In genomic region chr15:80013256-80014030, GRCm38 (mm10) we compare ENCODE assay signal across 8 mouse cellular contexts. TPM values are rescaled to one million over a fixed set of nuclear protein-coding genes. Genes with fewer than 3 reads are reported as not detected.
DNase-seq lines count a peak whose midpoint lies in the region; ATAC-seq and TF ChIP-seq lines count a peak whose summit lies in the region.

No protein-coding gene starts in this region.

- 2% methylated on average over 28 of the region's 36 CpGs for WGBS in lung, embryonic 14.5 days
- 1% methylated on average over 36 of the region's 36 CpGs for WGBS in embryonic facial prominence, embryonic 10.5 days
- WGBS in hindbrain, embryonic 14.5 days = 1% methylated on average over 32 of the region's 36 CpGs
- WGBS in liver, embryonic 11.5 days = under 1% methylated on average over 32 of the region's 36 CpGs
- WGBS in stomach, embryonic 15.5 days = 1% methylated on average over 32 of the region's 36 CpGs

- no peaks in the 10 kb centered on the region for H3K36me3 ChIP-seq in lung, embryonic 14.5 days (ENCODE audit: insufficient read depth)
- no peaks in the 10 kb centered on the region for H3K36me3 ChIP-seq in embryonic facial prominence, embryonic 10.5 days (replicated peaks)
- H3K36me3 ChIP-seq in hindbrain, embryonic 14.5 days (replicated peaks; ENCODE audit: control insufficient read depth, insufficient read depth) = no peaks in the 10 kb centered on the region
- H3K36me3 ChIP-seq in liver, embryonic 11.5 days (ENCODE audit: control insufficient read depth, insufficient read depth, low read length) = no peaks in the 10 kb centered on the region
- no peaks in the 10 kb centered on the region for H3K36me3 ChIP-seq in stomach, embryonic 15.5 days

- no peak for DNase-seq in lung, embryonic 14.5 days
- no peak for DNase-seq in lung, postnatal 25 days (ENCODE audit: low spot score)
- peak; percentile 55 for DNase-seq in embryonic facial prominence, embryonic 10.5 days (ENCODE audit: low spot score)
- DNase-seq in hindbrain, embryonic 14.5 days (ENCODE audit: low spot score) = no peak
- DNase-seq in liver, embryonic 11.5 days (ENCODE audit: low spot score) = peak; percentile 51
- no peak for DNase-seq in ovary, postnatal 10 days (ENCODE audit: low spot score)
- DNase-seq in spleen, postnatal 4 days (ENCODE audit: low spot score in 2 of 2) = no peak

- peak overlapping the region; percentile 75 for H3K9ac ChIP-seq in lung, embryonic 14.5 days
- peak overlapping the region; percentile 87 for H3K9ac ChIP-seq in hindbrain, embryonic 14.5 days
- H3K9ac ChIP-seq in liver, embryonic 11.5 days (ENCODE audit: low read depth, low read length) = peak overlapping the region; percentile 65
- H3K9ac ChIP-seq in stomach, embryonic 15.5 days = peak overlapping the region; percentile 47

- H3K4me2 ChIP-seq in lung, embryonic 14.5 days = peak overlapping the region; percentile 94
- peak overlapping the region; percentile 95 for H3K4me2 ChIP-seq in hindbrain, embryonic 14.5 days (replicated peaks)
- peak overlapping the region; percentile 85 for H3K4me2 ChIP-seq in liver, embryonic 11.5 days
- peak overlapping the region; percentile 96 for H3K4me2 ChIP-seq in stomach, embryonic 15.5 days

- peak; percentile 3; the same call in 1 of the 2 replicates for ATAC-seq in lung, embryonic 14.5 days (ENCODE audit: insufficient read depth)
- no peak for ATAC-seq in hindbrain, embryonic 14.5 days (ENCODE audit: low FRiP score)
- ATAC-seq in liver, embryonic 11.5 days (replicated peaks; ENCODE audit: low FRiP score) = no peak
- ATAC-seq in stomach, embryonic 15.5 days (ENCODE audit: insufficient read depth, low FRiP score, low read depth) = peak; percentile 47

- peaks cover 4% of the 10 kb centered on the region; the same call in 1 of the 2 replicates for H3K4me1 ChIP-seq in lung, embryonic 14.5 days (ENCODE audit: insufficient read depth)
- H3K4me1 ChIP-seq in embryonic facial prominence, embryonic 10.5 days = peaks cover 47% of the 10 kb centered on the region
- peaks cover 21% of the 10 kb centered on the region for H3K4me1 ChIP-seq in hindbrain, embryonic 14.5 days (replicated peaks; ENCODE audit: control insufficient read depth, insufficient read depth, low read length)
- peaks cover 26% of the 10 kb centered on the region for H3K4me1 ChIP-seq in liver, embryonic 11.5 days (replicated peaks; ENCODE audit: control insufficient read depth, insufficient read depth, low read length)
- H3K4me1 ChIP-seq in stomach, embryonic 15.5 days = peaks cover 33% of the 10 kb centered on the region

- peaks cover 61% of the 10 kb centered on the region for H3K27me3 ChIP-seq in lung, embryonic 14.5 days (ENCODE audit: insufficient read depth, low read length)
- peaks cover 94% of the 10 kb centered on the region for H3K27me3 ChIP-seq in embryonic facial prominence, embryonic 10.5 days (replicated peaks; ENCODE audit: low read depth, poor library complexity, severe bottlenecking)
- peaks cover 53% of the 10 kb centered on the region for H3K27me3 ChIP-seq in hindbrain, embryonic 14.5 days (ENCODE audit: control insufficient read depth, insufficient read depth, low read length)
- peaks cover 59% of the 10 kb centered on the region for H3K27me3 ChIP-seq in liver, embryonic 11.5 days (replicated peaks; ENCODE audit: control insufficient read depth, insufficient read depth, low read length)
- peaks cover 53% of the 10 kb centered on the region for H3K27me3 ChIP-seq in stomach, embryonic 15.5 days (replicated peaks)

- H3K27ac ChIP-seq in lung, embryonic 14.5 days (ENCODE audit: low read depth) = peak overlapping the region; percentile 76; the same call in 1 of the 2 replicates
- peak overlapping the region; percentile 84 for H3K27ac ChIP-seq in embryonic facial prominence, embryonic 10.5 days (replicated peaks)
- H3K27ac ChIP-seq in hindbrain, embryonic 14.5 days = peak overlapping the region; percentile 77
- H3K27ac ChIP-seq in liver, embryonic 11.5 days (ENCODE audit: low read depth, low read length) = peak overlapping the region; percentile 33; the same call in 1 of the 2 replicates
- peak overlapping the region; percentile 79 for H3K27ac ChIP-seq in stomach, embryonic 15.5 days

- no peak for TF ChIP-seq CTCF in lung, embryonic 14.5 days (IDR thresholded peaks at IDR 0.05; ENCODE audit: low read depth)

- H3K9me3 ChIP-seq in lung, embryonic 14.5 days (ENCODE audit: low read depth, low read length) = no peaks in the 10 kb centered on the region
- H3K9me3 ChIP-seq in embryonic facial prominence, embryonic 10.5 days = no peaks in the 10 kb centered on the region
- H3K9me3 ChIP-seq in hindbrain, embryonic 14.5 days (ENCODE audit: control insufficient read depth, low read length) = no peaks in the 10 kb centered on the region
- no peaks in the 10 kb centered on the region for H3K9me3 ChIP-seq in liver, embryonic 11.5 days (ENCODE audit: control insufficient read depth, low read length)
- no peaks in the 10 kb centered on the region for H3K9me3 ChIP-seq in stomach, embryonic 15.5 days

- peak overlapping the region; percentile 59 for H3K4me3 ChIP-seq in lung, embryonic 14.5 days (ENCODE audit: low read depth, low read length)
- H3K4me3 ChIP-seq in embryonic facial prominence, embryonic 10.5 days = peak overlapping the region; percentile 72
- H3K4me3 ChIP-seq in hindbrain, embryonic 14.5 days (replicated peaks; ENCODE audit: low read length) = peak overlapping the region; percentile 81
- H3K4me3 ChIP-seq in liver, embryonic 11.5 days (ENCODE audit: low read depth, low read length) = peak overlapping the region; percentile 62
- peak overlapping the region; percentile 61 for H3K4me3 ChIP-seq in stomach, embryonic 15.5 days (replicated peaks)

RNA-seq across cellular contexts. Expression of gene Pdgfb, which starts 1.3 kb away (rescaled TPM):
- 11.6 and 13.0 TPM in 2 replicates for polyA plus RNA-seq in lung, embryonic 14.5 days (2014; fragmentation: Nextera tagmentation; extraction: Ambion mirVana)
- polyA plus RNA-seq in embryonic facial prominence, embryonic 10.5 days (2016; fragmentation: Nextera tagmentation; extraction: Ambion mirVana) = 1.4 and 1.6 TPM in 2 replicates
- 7.3 and 7.5 TPM in 2 replicates for polyA plus RNA-seq in hindbrain, embryonic 14.5 days (2014; fragmentation: Nextera tagmentation; extraction: Ambion mirVana)
- polyA plus RNA-seq in liver, embryonic 11.5 days (2014; fragmentation: Nextera tagmentation; extraction: Ambion mirVana) = 2.4 and 2.7 TPM in 2 replicates
- polyA plus RNA-seq in stomach, embryonic 15.5 days (2015; fragmentation: Nextera tagmentation; extraction: Ambion mirVana) = 4.7 and 4.8 TPM in 2 replicates

RNA-seq across cellular contexts. Expression of gene Cbx7, which starts 42.5 kb away (rescaled TPM):
- 2.3 TPM in 2 replicates for polyA plus RNA-seq in lung, embryonic 14.5 days (2014; fragmentation: Nextera tagmentation; extraction: Ambion mirVana)
- polyA plus RNA-seq in embryonic facial prominence, embryonic 10.5 days (2016; fragmentation: Nextera tagmentation; extraction: Ambion mirVana) = 2.1 and 2.4 TPM in 2 replicates
- polyA plus RNA-seq in hindbrain, embryonic 14.5 days (2014; fragmentation: Nextera tagmentation; extraction: Ambion mirVana) = 3.2 and 4.0 TPM in 2 replicates
- polyA plus RNA-seq in liver, embryonic 11.5 days (2014; fragmentation: Nextera tagmentation; extraction: Ambion mirVana) = 2.5 TPM in 2 replicates
- 4.9 and 5.6 TPM in 2 replicates for polyA plus RNA-seq in stomach, embryonic 15.5 days (2015; fragmentation: Nextera tagmentation; extraction: Ambion mirVana)

Comparison
In these comparisons a context has a peak if more than half of its experiments do, and no peak if none do; other contexts are left out.
1. ATAC-seq: peak in lung, embryonic 14.5 days (single experiment) and stomach, embryonic 15.5 days (single experiment); none in hindbrain, embryonic 14.5 days (single experiment) and liver, embryonic 11.5 days (single experiment).
2. DNase-seq: peak in embryonic facial prominence, embryonic 10.5 days (single experiment) and liver, embryonic 11.5 days (single experiment); none in lung, embryonic 14.5 days (single experiment), lung, postnatal 25 days (single experiment), hindbrain, embryonic 14.5 days (single experiment), ovary, postnatal 10 days (single experiment) and spleen, postnatal 4 days (0 of 2).
3. H3K27ac ChIP-seq: peak in every context shown above with its lines; median percentile 84 in embryonic facial prominence, embryonic 10.5 days; 79 in stomach, embryonic 15.5 days; 77 in hindbrain, embryonic 14.5 days; 76 in lung, embryonic 14.5 days; 33 in liver, embryonic 11.5 days.
4. Peak in every context shown above with its lines, with median percentiles within 50 percentile points of each other: H3K4me2 ChIP-seq, H3K4me3 ChIP-seq and H3K9ac ChIP-seq.